Mouse (Mus musculus): Measurements from ENCODE around the gene Rasgrf2.

GRCm38 (mm10) chr13:91915582-91916239 is 215.7 kb downstream of the Rasgrf2 start:
- TF ChIP-seq TAL1 (IDR thresholded peaks at IDR 0.05; ENCODE audit: low read length) (no peak), GATA1 (IDR thresholded peaks at IDR 0.05; ENCODE audit: low read length) (no peak)
